Mouse (Mus musculus) liver, embryonic 15.5 days (tissue): ENCODE results near the gene Sla2. TPM values are rescaled to one million over a fixed set of nuclear protein-coding genes. Genes with fewer than 3 reads are reported as not detected.
A peak's percentile ranks its signal among the peaks of the same experiment; 100 is the strongest.
"Not testable (repeated sequence)": the region's sequence is repeated elsewhere in the genome, so short reads cannot be mapped to it uniquely, and the experiment has no call there.

Source experiments
- ATAC-seq: fragments of 200-750 bp; cut with Nextera tagmentation; 2 replicates; pipeline ENCODE4 v1.8.0; 2017; ENCODE audit warnings: moderate number of reproducible peaks, mild to moderate bottlenecking, moderate library complexity; ENCODE audit not compliant: insufficient read depth
- H3K27ac ChIP-seq: fragments of 300-500 bp; sonication (generic); replicated peaks from 2 replicates; pipeline ENCODE4 v1.5.1; 2015; ENCODE audit warnings: mild to moderate bottlenecking, inconsistent platforms
- H3K27me3 ChIP-seq: fragments of 300-500 bp; sonication (generic); 2 replicates; pipeline ENCODE4 v1.6.1; 2015; ENCODE audit warnings: mild to moderate bottlenecking, inconsistent platforms
- H3K36me3 ChIP-seq: fragments of 300-500 bp; sonication (generic); replicated peaks from 2 replicates; pipeline ENCODE4 v1.6.1; 2015; ENCODE audit warnings: moderate library complexity, mild to moderate bottlenecking, inconsistent platforms
- H3K4me1 ChIP-seq: fragments of 300-500 bp; sonication (generic); replicated peaks from 2 replicates; pipeline ENCODE4 v1.6.1; 2015; ENCODE audit warnings: inconsistent platforms
- H3K4me2 ChIP-seq: fragments of 300-500 bp; sonication (generic); 2 replicates; pipeline ENCODE4 v1.6.1; 2015; ENCODE audit warnings: moderate library complexity, mild to moderate bottlenecking, inconsistent platforms
- H3K4me3 ChIP-seq: fragments of 300-500 bp; sonication (generic); replicated peaks from 2 replicates; pipeline ENCODE4 v1.5.1; 2015; ENCODE audit warnings: mild to moderate bottlenecking, inconsistent platforms
- H3K9ac ChIP-seq: fragments of 300-500 bp; sonication (generic); 2 replicates; pipeline ENCODE4 v1.6.1; 2015; ENCODE audit warnings: moderate library complexity, mild to moderate bottlenecking, inconsistent platforms
- H3K9me3 ChIP-seq: fragments of 300-500 bp; sonication (generic); replicated peaks from 2 replicates; pipeline ENCODE4 v1.6.1; 2016; ENCODE audit warnings: inconsistent platforms
- WGBS: fragments of 180-500 bp; shearing (Covaris S2); methylation state at CpG from one replicate; pipeline ENCODE4 v1.1.7; 2015; ENCODE audit warnings: mixed read lengths; ENCODE audit not compliant: insufficient replicate concordance; 5-methylcytosine and 5-hydroxymethylcytosine counted together
- polyA plus RNA-seq: library from polyadenylated mRNA; unstranded; fragments of >200 nt; fragmentation: Nextera tagmentation; extraction: Ambion mirVana; gene quantifications from 2 replicates; pipeline ENCODE4 v1.2.1, GENCODE M21; 2015

The Sla2 gene
- polyA plus RNA-seq, 1 experiment from 2014 or later, result 2.1 TPM

- H3K4me2 ChIP-seq, H3K4me3 ChIP-seq, H3K9me3 ChIP-seq, ATAC-seq, H3K27me3 ChIP-seq, H3K9ac ChIP-seq, H3K36me3 ChIP-seq: not testable (repeated sequence)
- WGBS, result 64% methylated on average over 2 of the region's 2 CpGs
- Histone ChIP-seq H3K27ac (0 out of 2 replicates have a peak overlapping the region, but pooled peaks have one; percentile 56), H3K4me1 (peaks cover 52% of the 10 kb centered on the region)
These were observed 1.3 kb downstream of the Sla2 start for GRCm38 (mm10) chr2:156885666-156886065.

GRCm38 (mm10) chr2:156884396-156885211 is 2.4 kb downstream of the Sla2 start:
- H3K27me3 ChIP-seq, result no peaks in the 10 kb centered on the region
- 51% methylated on average over 10 of the region's 10 CpGs for WGBS
- peak overlapping the region; percentile 40 for H3K4me2 ChIP-seq
- peaks cover 61% of the 10 kb centered on the region for H3K4me1 ChIP-seq
- no peaks in the 10 kb centered on the region for H3K36me3 ChIP-seq
- ATAC-seq, result peak; percentile 28; the same call in 1 of the 2 replicates
- 0 out of 2 replicates have a peak overlapping the region, but pooled peaks have one; percentile 39 for H3K9ac ChIP-seq
- 0 out of 2 replicates have a peak overlapping the region, but pooled peaks have one; percentile 2 for H3K4me3 ChIP-seq
- H3K27ac ChIP-seq, result peak overlapping the region; percentile 56
- no peaks in the 10 kb centered on the region for H3K9me3 ChIP-seq

GRCm38 (mm10) chr2:156882431-156883001 is 4.5 kb downstream of the Sla2 start:
- Histone ChIP-seq H3K4me1 (peaks cover 69% of the 10 kb centered on the region), H3K9ac (peak overlapping the region; percentile 33), H3K9me3 (no peaks in the 10 kb centered on the region), H3K27me3 (no peaks in the 10 kb centered on the region), H3K4me2 (peak overlapping the region; percentile 76), H3K36me3 (no peaks in the 10 kb centered on the region), H3K27ac (peak overlapping the region; percentile 88), H3K4me3 (peak overlapping the region; percentile 38)
- 7% methylated on average over 10 of the region's 10 CpGs for WGBS
- peak; percentile 95 for ATAC-seq

GRCm38 (mm10) chr2:156879541-156879940 is 7.5 kb downstream of the Sla2 start:
- Histone ChIP-seq H3K4me2 (no peak overlapping the region), H3K4me1 (peaks cover 55% of the 10 kb centered on the region), H3K27me3 (no peaks in the 10 kb centered on the region), H3K9ac (no peak overlapping the region), H3K9me3 (no peaks in the 10 kb centered on the region), H3K4me3 (no peak overlapping the region), H3K27ac (peak overlapping the region; percentile 45; the same call in 1 of the 2 replicates), H3K36me3 (peaks cover 9% of the 10 kb centered on the region)
- WGBS, result 67% methylated on average over 3 of the region's 3 CpGs
- no peak for ATAC-seq

GRCm38 (mm10) chr2:156877726-156878125 is 9.3 kb downstream of the Sla2 start:
- Histone ChIP-seq H3K4me3 (no peak overlapping the region), H3K4me2 (no peak overlapping the region), H3K36me3 (peaks cover 27% of the 10 kb centered on the region), H3K4me1 (peaks cover 49% of the 10 kb centered on the region), H3K9ac (no peak overlapping the region), H3K27me3 (no peaks in the 10 kb centered on the region), H3K9me3 (no peaks in the 10 kb centered on the region), H3K27ac (no peak overlapping the region; the same call in 1 of the 2 replicates)
- ATAC-seq, result no peak
- 26% methylated on average over 9 of the region's 9 CpGs for WGBS

- H3K27me3 ChIP-seq, result no peaks in the 10 kb centered on the region
- H3K27ac ChIP-seq, result 0 out of 2 replicates have a peak overlapping the region, but pooled peaks have one; percentile 9
- 83% methylated on average over 4 of the region's 4 CpGs for WGBS
- no peak overlapping the region for H3K4me2 ChIP-seq
- H3K4me1 ChIP-seq, result peaks cover 38% of the 10 kb centered on the region
- no peaks in the 10 kb centered on the region for H3K9me3 ChIP-seq
- H3K4me3 ChIP-seq, result no peak overlapping the region
- no peak overlapping the region for H3K9ac ChIP-seq
- no peak for ATAC-seq
- H3K36me3 ChIP-seq, result peaks cover 55% of the 10 kb centered on the region
These were observed 12.1 kb downstream of the Sla2 start for GRCm38 (mm10) chr2:156874760-156875510.

GRCm38 (mm10) chr2:156874047-156874759 is 12.8 kb downstream of the Sla2 start:
- peaks cover 38% of the 10 kb centered on the region for H3K4me1 ChIP-seq
- no peak overlapping the region for H3K9ac ChIP-seq
- no peak overlapping the region for H3K4me3 ChIP-seq
- WGBS, result 64% methylated on average over 8 of the region's 8 CpGs
- H3K4me2 ChIP-seq, result no peak overlapping the region
- no peak for ATAC-seq
- no peaks in the 10 kb centered on the region for H3K27me3 ChIP-seq
- peaks cover 63% of the 10 kb centered on the region for H3K36me3 ChIP-seq
- H3K9me3 ChIP-seq, result no peaks in the 10 kb centered on the region
- no peak overlapping the region for H3K27ac ChIP-seq

- Histone ChIP-seq H3K9me3 (no peaks in the 10 kb centered on the region), H3K4me2 (no peak overlapping the region), H3K27ac (no peak overlapping the region), H3K4me1 (peaks cover 40% of the 10 kb centered on the region), H3K36me3 (peaks cover 68% of the 10 kb centered on the region), H3K9ac (no peak overlapping the region), H3K4me3 (no peak overlapping the region), H3K27me3 (no peaks in the 10 kb centered on the region)
- WGBS, result 27% methylated on average over 5 of the region's 5 CpGs
- ATAC-seq, result no peak
These were observed 13.4 kb downstream of the Sla2 start for GRCm38 (mm10) chr2:156873629-156874028.

GRCm38 (mm10) chr2:156870519-156870918 is 16.5 kb downstream of the Sla2 start:
- Histone ChIP-seq H3K27me3 (no peaks in the 10 kb centered on the region), H3K9me3 (no peaks in the 10 kb centered on the region), H3K27ac (no peak overlapping the region), H3K4me2 (no peak overlapping the region), H3K9ac (no peak overlapping the region), H3K36me3 (peaks cover 99% of the 10 kb centered on the region), H3K4me1 (peaks cover 51% of the 10 kb centered on the region), H3K4me3 (no peak overlapping the region)
- no peak for ATAC-seq
- 41% methylated on average over 6 of the region's 6 CpGs for WGBS

- WGBS, result 80% methylated on average over 7 of the region's 7 CpGs
- Histone ChIP-seq H3K4me1 (peaks cover 57% of the 10 kb centered on the region), H3K4me2 (no peak overlapping the region), H3K36me3 (peaks cover 97% of the 10 kb centered on the region), H3K27ac (0 out of 2 replicates have a peak overlapping the region, but pooled peaks have one; percentile 53), H3K9me3 (no peaks in the 10 kb centered on the region), H3K4me3 (no peak overlapping the region), H3K9ac (no peak overlapping the region), H3K27me3 (no peaks in the 10 kb centered on the region)
- ATAC-seq, result no peak
These were observed 17.4 kb downstream of the Sla2 start for GRCm38 (mm10) chr2:156869554-156869953.
